Mouse (Mus musculus): ENCODE measurements around the gene Serpina3b. TPM values are rescaled to one million over a fixed set of nuclear protein-coding genes. Genes with fewer than 3 reads are reported as not detected.
"Not testable (repeated sequence)": the region's sequence is repeated elsewhere in the genome, so short reads cannot be mapped to it uniquely, and the experiment has no call there.

The Serpina3b gene
- total RNA-seq (2014; fragmentation: Nextera tagmentation) (not detected in 2 replicates), total RNA-seq (2017) (not detected in 2 replicates)

DNA sequence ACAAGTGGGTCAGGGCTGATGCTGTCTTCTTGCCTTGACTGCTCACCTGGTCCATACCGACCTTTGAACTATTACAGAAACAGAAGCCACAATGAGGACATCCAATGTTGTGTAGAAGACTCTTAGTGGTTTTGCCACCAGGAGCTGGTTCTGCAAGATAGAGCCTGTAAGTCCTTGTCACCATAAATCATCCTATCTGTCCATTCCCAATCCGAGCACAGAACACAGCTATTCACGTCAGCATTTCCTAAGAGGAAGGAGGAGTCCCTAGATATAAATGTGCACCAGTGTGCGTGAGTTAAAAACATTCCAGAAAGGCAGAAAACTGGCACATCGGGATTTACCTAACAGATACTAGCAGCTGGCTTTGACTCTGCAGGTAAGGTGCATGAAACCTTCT lies at the start of gene Serpina3b:
Serpina3b (plus strand) TSS at position 301 of the 400 bp plus-strand sequence.
- no peak for ATAC-seq (replicated peaks; ENCODE audit: low FRiP score, low TSS enrichment, poor library complexity, severe bottlenecking)

DNA sequence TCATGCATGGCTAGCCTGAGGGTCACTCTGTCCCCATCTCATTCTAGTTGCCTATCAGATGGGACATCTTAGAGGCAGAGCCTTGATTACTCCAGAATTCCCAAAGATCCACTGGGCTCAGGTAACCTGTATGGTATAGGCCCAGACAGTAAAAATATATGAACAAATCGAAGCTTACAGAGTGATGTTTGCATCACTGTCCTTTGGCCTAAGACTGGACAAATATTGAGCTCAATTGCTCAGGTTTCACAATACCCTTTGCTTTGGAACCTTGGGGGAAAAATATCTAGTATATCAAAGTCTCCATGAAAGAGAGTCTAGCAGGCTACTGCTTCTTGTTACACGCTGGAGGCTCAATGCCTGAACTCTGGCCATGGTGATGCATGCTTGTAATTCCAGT lies 37.7 kb upstream of the Serpina3b start:
- no peak for ATAC-seq (replicated peaks; ENCODE audit: low FRiP score, low TSS enrichment, poor library complexity, severe bottlenecking)

DNA sequence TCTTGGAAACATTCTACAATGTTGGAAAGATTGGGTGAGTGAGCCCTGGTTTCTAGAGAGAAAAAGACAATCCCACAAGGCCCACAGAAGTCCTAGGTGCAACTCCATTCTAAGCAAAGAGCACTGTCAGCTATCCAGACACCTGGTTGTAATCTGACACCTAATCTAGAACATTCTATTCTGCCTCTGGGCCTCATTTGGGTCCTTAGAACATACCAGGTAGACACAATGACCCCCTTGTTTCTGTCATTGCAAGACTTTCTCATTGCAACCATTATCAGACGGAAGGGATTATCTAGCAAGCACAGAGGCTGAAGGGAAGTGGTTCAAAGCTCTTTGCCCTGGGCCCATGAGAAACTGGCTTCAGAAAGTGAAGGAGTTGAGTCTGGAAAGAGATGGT lies 36.5 kb upstream of the Serpina3b start:
- no peak for ATAC-seq (replicated peaks; ENCODE audit: low FRiP score, low TSS enrichment, poor library complexity, severe bottlenecking)

DNA sequence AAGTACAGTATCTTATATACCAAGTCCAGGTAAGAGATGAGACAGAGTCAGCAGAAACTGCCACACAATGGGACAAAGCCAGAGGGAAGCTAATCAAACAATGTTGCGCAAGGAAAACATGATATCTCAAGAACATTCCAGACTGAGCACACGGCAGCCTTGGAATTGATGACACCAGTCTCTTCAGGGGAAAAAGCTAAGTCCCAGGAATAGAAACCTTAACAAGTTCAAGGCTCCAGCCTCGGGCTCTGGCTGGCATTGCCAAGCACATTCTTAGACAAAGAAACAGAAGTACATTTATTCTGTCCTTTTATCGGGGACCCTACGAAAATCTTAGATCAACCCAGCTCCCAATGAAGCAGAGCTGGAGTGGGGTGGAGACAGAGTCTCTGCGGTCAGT lies 27.0 kb upstream of the Serpina3b start, which contains the start of gene Serpina5:
Serpina5 (plus strand) TSS at position 346 of the 400 bp plus-strand sequence.
- ATAC-seq (replicated peaks; ENCODE audit: low FRiP score, low TSS enrichment, poor library complexity, severe bottlenecking): no peak

DNA sequence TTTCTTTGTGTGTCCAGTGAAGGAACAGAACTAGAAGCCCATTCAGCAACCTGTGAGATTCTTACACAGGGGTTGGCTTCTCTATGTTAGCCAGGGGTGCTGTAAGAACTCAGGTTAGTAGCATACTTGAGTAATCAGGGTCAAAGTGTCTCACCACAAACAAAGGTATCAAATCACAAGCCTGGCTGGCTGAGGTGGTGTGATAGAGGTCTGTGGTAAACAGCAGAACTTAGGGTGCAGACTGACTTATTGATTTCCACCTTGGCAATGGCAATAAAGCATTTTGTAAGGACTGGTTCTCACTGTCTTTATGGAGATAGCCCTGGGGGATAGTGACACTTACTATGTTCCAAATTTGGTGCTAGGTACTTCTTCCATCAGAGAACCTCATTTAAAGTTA lies 21.9 kb upstream of the Serpina3b start:
- ATAC-seq (replicated peaks; ENCODE audit: low FRiP score, low TSS enrichment, poor library complexity, severe bottlenecking): no peak

GRCm38 (mm10) chr12:104106919-104107318 lies 20.9 kb upstream of the Serpina3b start:
- no peak for ATAC-seq (replicated peaks; ENCODE audit: low FRiP score, low TSS enrichment, poor library complexity, severe bottlenecking)

- ATAC-seq (replicated peaks; ENCODE audit: low FRiP score, low TSS enrichment, poor library complexity, severe bottlenecking): no peak
Observed at GRCm38 (mm10) chr12:104108507-104108906, 19.3 kb upstream of the Serpina3b start.

DNA sequence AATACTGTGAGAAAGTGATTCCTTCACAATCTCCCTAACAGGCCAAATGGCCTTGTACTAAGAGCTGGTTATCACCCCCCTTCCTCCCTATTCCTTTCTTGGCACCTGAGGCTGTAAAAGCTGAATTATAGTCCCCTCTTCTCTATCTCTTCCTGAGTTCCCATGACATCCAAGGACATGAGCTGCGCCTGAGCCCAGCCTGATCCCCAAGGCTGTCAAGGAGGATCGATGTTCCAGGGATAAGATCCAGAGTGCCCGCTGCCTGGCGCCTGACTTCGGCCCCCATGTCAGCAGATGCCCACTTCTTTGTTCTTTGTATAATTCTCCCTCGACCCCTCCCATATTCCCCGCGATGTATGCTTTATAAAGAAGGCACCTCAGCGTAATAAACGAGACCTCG lies 15.5 kb upstream of the Serpina3b start, which contains the start of gene Serpina3a:
Serpina3a (plus strand) TSS at position 392 of the 400 bp plus-strand sequence.
- ATAC-seq (replicated peaks; ENCODE audit: low FRiP score, low TSS enrichment, poor library complexity, severe bottlenecking): not testable (repeated sequence)

- no peak for ATAC-seq (replicated peaks; ENCODE audit: low FRiP score, low TSS enrichment, poor library complexity, severe bottlenecking)
Observed at GRCm38 (mm10) chr12:104114921-104115579, 12.7 kb upstream of the Serpina3b start.

- no peak for ATAC-seq (replicated peaks; ENCODE audit: low FRiP score, low TSS enrichment, poor library complexity, severe bottlenecking)
Observed at GRCm38 (mm10) chr12:104123097-104123496, 4.7 kb upstream of the Serpina3b start.

GRCm38 (mm10) chr12:104123996-104124395 lies 3.8 kb upstream of the Serpina3b start:
- no peak for ATAC-seq (replicated peaks; ENCODE audit: low FRiP score, low TSS enrichment, poor library complexity, severe bottlenecking)

DNA sequence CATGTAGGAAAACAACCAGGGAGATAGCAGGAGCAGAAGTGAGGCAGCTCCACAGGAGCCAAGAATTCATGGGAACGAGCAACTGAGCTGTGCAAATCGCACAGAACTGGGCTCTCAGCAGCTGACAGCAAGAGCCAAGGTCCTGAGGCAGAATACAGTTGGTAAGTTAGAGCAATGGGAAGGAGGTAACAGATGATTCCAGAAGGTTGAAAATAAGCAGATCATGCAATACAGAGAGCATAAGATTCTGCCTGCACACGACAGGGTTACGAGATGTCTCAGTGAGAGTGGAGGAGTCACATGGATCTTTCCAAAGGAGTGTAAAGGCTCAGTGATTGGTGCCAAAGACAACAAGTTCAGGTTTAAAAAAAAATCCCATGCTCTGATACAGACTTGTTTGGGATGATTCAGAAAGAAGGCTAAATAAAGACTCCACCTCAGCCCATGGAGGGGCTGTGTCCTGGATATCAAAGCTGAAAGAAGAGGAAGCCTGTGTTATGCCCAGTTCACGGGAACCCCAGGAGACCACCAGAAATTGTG lies 2.7 kb upstream of the Serpina3b start:
- ATAC-seq (replicated peaks; ENCODE audit: low FRiP score, low TSS enrichment, poor library complexity, severe bottlenecking): no peak

DNA sequence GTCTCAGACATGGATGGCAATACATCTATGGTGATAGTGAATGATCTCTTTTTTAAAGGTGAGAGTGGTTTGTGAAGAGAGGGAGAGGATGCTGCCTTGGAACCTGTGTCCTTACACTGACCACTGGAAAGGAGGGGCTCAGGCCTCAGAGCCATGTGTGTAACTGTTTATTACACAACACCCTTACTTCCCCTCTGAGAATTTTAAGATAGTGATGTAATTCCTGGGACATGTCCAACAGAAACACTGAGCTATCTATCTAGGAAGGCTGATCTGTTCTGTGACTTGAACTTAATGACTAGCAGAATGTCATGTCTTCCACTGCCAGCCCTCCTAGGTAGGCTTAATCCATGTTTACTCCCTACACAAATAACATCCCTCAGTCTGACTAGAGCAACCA lies 3.2 kb downstream of the Serpina3b start:
- no peak for ATAC-seq (replicated peaks; ENCODE audit: low FRiP score, low TSS enrichment, poor library complexity, severe bottlenecking)

DNA sequence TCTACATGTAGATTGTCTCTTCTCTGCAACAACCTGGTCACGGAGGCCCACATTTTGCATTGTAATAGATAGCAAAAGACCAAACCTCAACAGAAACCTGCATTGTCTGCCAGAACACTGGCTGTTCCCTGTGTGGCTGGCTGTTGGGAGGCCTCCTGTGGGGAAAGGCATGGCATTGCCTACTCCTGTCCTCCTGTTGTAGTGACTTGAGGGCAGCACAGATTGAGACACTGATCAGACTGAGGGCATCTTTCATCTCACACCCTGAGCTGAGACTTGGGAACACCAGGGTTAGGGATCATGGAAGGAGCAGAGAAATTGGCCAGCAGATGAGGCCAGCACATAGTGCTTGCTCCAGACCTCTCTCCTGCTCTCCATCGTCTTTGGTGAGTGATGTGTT lies 10.4 kb downstream of the Serpina3b start:
- ATAC-seq (replicated peaks; ENCODE audit: low FRiP score, low TSS enrichment, poor library complexity, severe bottlenecking): no peak

- no peak for ATAC-seq (replicated peaks; ENCODE audit: low FRiP score, low TSS enrichment, poor library complexity, severe bottlenecking)
Observed at GRCm38 (mm10) chr12:104140543-104141103, 12.8 kb downstream of the Serpina3b start.

GRCm38 (mm10) chr12:104141506-104141905 lies 13.7 kb downstream of the Serpina3b start:
- no peak for ATAC-seq (replicated peaks; ENCODE audit: low FRiP score, low TSS enrichment, poor library complexity, severe bottlenecking)

DNA sequence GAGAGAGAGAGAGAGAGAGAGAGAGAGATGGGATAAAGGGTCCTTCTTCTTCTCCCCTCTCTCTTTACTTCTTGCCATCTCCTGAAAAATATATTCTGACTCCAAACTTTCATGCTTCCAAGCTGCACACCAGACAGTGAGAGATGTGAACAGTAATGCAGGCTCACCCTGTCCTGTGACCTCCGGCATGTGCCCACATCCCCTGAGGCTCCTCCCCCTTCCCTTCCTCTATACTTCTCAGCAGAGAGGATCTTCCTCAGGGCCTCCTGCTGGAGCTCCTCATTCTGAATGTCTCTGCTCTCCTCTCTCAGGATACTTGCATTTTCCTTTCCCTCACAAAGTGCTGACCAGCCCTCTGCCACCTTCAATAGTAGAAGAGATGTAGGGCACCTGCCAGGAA lies 14.6 kb downstream of the Serpina3b start:
- ATAC-seq (replicated peaks; ENCODE audit: low FRiP score, low TSS enrichment, poor library complexity, severe bottlenecking): no peak

DNA sequence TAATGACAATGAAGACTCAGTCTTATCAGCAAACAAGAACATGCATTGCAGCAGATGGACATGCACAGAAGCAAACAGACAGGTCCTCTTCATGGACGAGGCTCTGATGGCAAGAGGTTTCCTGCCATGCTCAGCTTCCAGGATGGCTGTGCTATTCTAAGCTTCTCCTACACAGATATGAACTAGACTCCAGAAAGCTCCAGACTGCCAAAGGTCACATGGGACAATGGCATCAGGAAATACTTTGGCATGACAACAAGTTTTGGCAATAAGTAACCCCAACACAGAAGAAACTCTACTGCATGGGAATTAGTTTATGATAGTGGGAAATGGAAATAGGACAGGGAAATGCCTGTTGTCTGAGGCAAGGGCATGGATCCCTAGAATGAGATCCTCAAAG lies 15.5 kb downstream of the Serpina3b start:
- ATAC-seq (replicated peaks; ENCODE audit: low FRiP score, low TSS enrichment, poor library complexity, severe bottlenecking): no peak

- ATAC-seq (replicated peaks; ENCODE audit: low FRiP score, low TSS enrichment, poor library complexity, severe bottlenecking): no peak
Observed at GRCm38 (mm10) chr12:104145571-104145970, 17.8 kb downstream of the Serpina3b start.

- ATAC-seq (replicated peaks; ENCODE audit: low FRiP score, low TSS enrichment, poor library complexity, severe bottlenecking): no peak
Observed at GRCm38 (mm10) chr12:104151989-104152388, 24.2 kb downstream of the Serpina3b start.

Data from megakaryocyte-erythroid progenitor cell, adult 5-6 weeks (primary cell).